In genomic region chr11:60391346-60391745, GRCm38 (mm10) we compare ENCODE assay signal across 25 mouse cellular contexts.
"Had no signal": no experiment of that assay in that cellular context is flagged by ENCODE, and none has a peak within 500 bp of the region (broad histone marks: within the 10 kb centered on the region; RNA-seq: fewer than 3 reads in every experiment).

No protein-coding gene starts in this region.

- ATAC-seq: hindbrain, embryonic 16.5 days; inflammation-experienced regulatory T-cells, adult 6 months; intestine, embryonic 15.5 days; intestine, postnatal 0 days had no signal

- H3K4me3 ChIP-seq: heart, embryonic 10.5 days; heart, embryonic 12.5 days; hindbrain, embryonic 10.5 days; hindbrain, embryonic 12.5 days; intestine, embryonic 15.5 days; layer of hippocampus, adult 2 months; left cerebral cortex, adult 2 months; limb, embryonic 13.5 days; limb, embryonic 15.5 days; liver, embryonic 13.5 days; liver, embryonic 15.5 days had no signal

- DNase-seq: gastrocnemius, postnatal 14 days; gastrocnemius, postnatal 36 days; heart, adult 18-20 months; heart, postnatal 10 days; heart, postnatal 4 days; kidney, adult 18-20 months; kidney, adult 8-10 months; kidney, postnatal 10 days; kidney, postnatal 25 days; kidney, postnatal 4 days; liver, embryonic 13.5 days had no signal

- H3K9ac ChIP-seq: heart, embryonic 12.5 days; hindbrain, embryonic 12.5 days; hindbrain, embryonic 14.5 days; intestine, embryonic 15.5 days; limb, embryonic 13.5 days; limb, embryonic 15.5 days; liver, embryonic 13.5 days; liver, embryonic 15.5 days had no signal

- H3K27me3 ChIP-seq: heart, embryonic 12.5 days; hindbrain, embryonic 12.5 days; intestine, embryonic 15.5 days; limb, embryonic 13.5 days; limb, embryonic 15.5 days; liver, embryonic 15.5 days had no signal

- H3K4me1 ChIP-seq: heart, embryonic 10.5 days; heart, embryonic 12.5 days; limb, embryonic 13.5 days; limb, embryonic 15.5 days; liver, embryonic 13.5 days; liver, embryonic 15.5 days had no signal

- H3K9me3 ChIP-seq: heart, embryonic 10.5 days; heart, embryonic 12.5 days; hindbrain, embryonic 10.5 days; hindbrain, embryonic 12.5 days; intestine, embryonic 15.5 days; limb, embryonic 13.5 days; limb, embryonic 15.5 days; liver, embryonic 13.5 days; liver, embryonic 15.5 days had no signal

- H3K4me2 ChIP-seq: heart, embryonic 12.5 days; hindbrain, embryonic 12.5 days; hindbrain, embryonic 14.5 days; intestine, embryonic 15.5 days; limb, embryonic 13.5 days; limb, embryonic 15.5 days; liver, embryonic 13.5 days; liver, embryonic 15.5 days had no signal

- H3K36me3 ChIP-seq: heart, embryonic 10.5 days; heart, embryonic 12.5 days; hindbrain, embryonic 12.5 days; intestine, embryonic 15.5 days; limb, embryonic 13.5 days; limb, embryonic 15.5 days; liver, embryonic 13.5 days; liver, embryonic 15.5 days had no signal

- H3K27ac ChIP-seq: heart, embryonic 10.5 days; hindbrain, embryonic 10.5 days; hindbrain, embryonic 12.5 days; hindbrain, embryonic 14.5 days; intestine, embryonic 15.5 days; layer of hippocampus, adult 2 months; left cerebral cortex, adult 2 months; limb, embryonic 13.5 days; limb, embryonic 15.5 days; liver, embryonic 13.5 days; liver, embryonic 15.5 days had no signal
